Mouse (Mus musculus): Measurements from ENCODE around the gene Myo1d.

GRCm38 (mm10) chr11:80503281-80503680 lies 276.5 kb downstream of the Myo1d start:
- TF ChIP-seq CTCF (IDR thresholded peaks at IDR 0.05; ENCODE audit: insufficient read depth, low read depth, low read length) (no peak), POLR2A (IDR thresholded peaks at IDR 0.05; ENCODE audit: insufficient read depth, low read depth, low read length) (no peak)
